Mouse (Mus musculus): ENCODE results near the gene Far2. TPM values are rescaled to one million over a fixed set of nuclear protein-coding genes. Genes with fewer than 3 reads are reported as not detected.

Far2 gene
- polyA plus RNA-seq, 1 experiment from 2014 or later, result 20.5 TPM

- Histone ChIP-seq H3K27me3 (ENCODE audit: control insufficient read depth, insufficient read depth, low read length) (no peaks in the 10 kb centered on the region), H3K4me2 (ENCODE audit: low read length) (no peak overlapping the region), H3K4me1 (ENCODE audit: control insufficient read depth, insufficient read depth, low read length) (peaks cover 7% of the 10 kb centered on the region), H3K4me3 (replicated peaks; ENCODE audit: low read depth, low read length) (no peak overlapping the region), H3K27ac (replicated peaks; ENCODE audit: low read depth, low read length) (no peak overlapping the region), H3K36me3 (ENCODE audit: control insufficient read depth, insufficient read depth, low read length) (no peaks in the 10 kb centered on the region), H3K9me3 (ENCODE audit: control insufficient read depth, low read length) (no peaks in the 10 kb centered on the region), H3K9ac (replicated peaks; ENCODE audit: low read length) (no peak overlapping the region)
- WGBS, result 90% methylated on average over 4 of the region's 4 CpGs
- no peak for ATAC-seq (ENCODE audit: low FRiP score, low TSS enrichment)
- no peak for DNase-seq
Observed at GRCm38 (mm10) chr6:148216752-148217151, 169.7 kb downstream of the Far2 start.

DNA sequence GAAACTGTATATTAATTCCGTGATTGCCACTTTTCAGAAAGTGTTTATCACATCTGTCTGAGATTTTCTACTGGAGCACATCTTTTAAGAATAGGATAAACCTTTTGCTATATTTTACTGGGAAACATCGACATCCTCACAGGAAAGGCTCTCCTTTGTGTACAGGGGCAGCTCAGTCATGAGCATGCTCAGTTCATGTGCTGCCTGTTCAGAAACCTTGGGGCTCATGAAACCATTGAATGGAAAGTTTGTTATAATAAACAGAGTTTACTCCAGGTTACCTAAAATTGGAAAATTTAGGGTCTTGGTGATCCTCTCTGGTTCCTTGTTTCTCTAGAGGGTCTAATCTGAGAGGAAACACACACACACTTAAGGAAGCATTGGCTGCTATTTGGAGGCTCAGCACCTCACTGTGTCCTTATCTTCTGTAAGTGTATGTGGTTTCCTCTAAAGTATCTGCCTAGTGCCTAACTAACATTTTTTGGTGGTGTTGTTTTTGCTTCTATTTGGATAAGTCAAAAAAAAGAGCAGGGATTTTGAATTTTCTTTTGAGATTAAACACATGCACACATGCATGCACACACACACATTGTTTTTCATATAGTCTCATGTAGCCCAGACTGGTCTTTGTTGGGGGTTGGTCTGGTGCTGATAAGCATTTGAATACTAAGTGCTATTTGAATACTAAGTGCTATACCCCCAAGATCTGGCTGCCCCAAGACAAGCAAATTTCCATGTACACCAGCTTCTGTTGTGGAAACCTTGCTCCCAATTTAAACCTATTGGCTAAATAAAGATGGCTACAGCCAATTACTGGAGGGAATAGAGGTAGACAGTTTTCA is 171.4 kb downstream of the Far2 start:
- no peaks in the 10 kb centered on the region for H3K4me1 ChIP-seq (ENCODE audit: control insufficient read depth, insufficient read depth, low read length)
- no peak overlapping the region for H3K9ac ChIP-seq (replicated peaks; ENCODE audit: low read length)
- no peak overlapping the region for H3K4me2 ChIP-seq (ENCODE audit: low read length)
- H3K36me3 ChIP-seq (ENCODE audit: control insufficient read depth, insufficient read depth, low read length), result no peaks in the 10 kb centered on the region
- H3K9me3 ChIP-seq (ENCODE audit: control insufficient read depth, low read length), result no peaks in the 10 kb centered on the region
- 91% methylated on average over 2 of the region's 2 CpGs for WGBS
- ATAC-seq (ENCODE audit: low FRiP score, low TSS enrichment) (no peak), DNase-seq (no peak)
- no peak overlapping the region for H3K27ac ChIP-seq (replicated peaks; ENCODE audit: low read depth, low read length)
- no peak overlapping the region for H3K4me3 ChIP-seq (replicated peaks; ENCODE audit: low read depth, low read length)
- H3K27me3 ChIP-seq (ENCODE audit: control insufficient read depth, insufficient read depth, low read length), result no peaks in the 10 kb centered on the region

GRCm38 (mm10) chr6:148222686-148223085 is 175.6 kb downstream of the Far2 start:
- Histone ChIP-seq H3K9ac (replicated peaks; ENCODE audit: low read length) (no peak overlapping the region), H3K4me2 (ENCODE audit: low read length) (no peak overlapping the region), H3K36me3 (ENCODE audit: control insufficient read depth, insufficient read depth, low read length) (no peaks in the 10 kb centered on the region), H3K27me3 (ENCODE audit: control insufficient read depth, insufficient read depth, low read length) (no peaks in the 10 kb centered on the region), H3K4me3 (replicated peaks; ENCODE audit: low read depth, low read length) (no peak overlapping the region), H3K4me1 (ENCODE audit: control insufficient read depth, insufficient read depth, low read length) (no peaks in the 10 kb centered on the region), H3K27ac (replicated peaks; ENCODE audit: low read depth, low read length) (no peak overlapping the region), H3K9me3 (ENCODE audit: control insufficient read depth, low read length) (no peaks in the 10 kb centered on the region)
- ATAC-seq (ENCODE audit: low FRiP score, low TSS enrichment) (no peak), DNase-seq (no peak)
- 70% methylated on average over 2 of the region's 2 CpGs for WGBS

- no peaks in the 10 kb centered on the region for H3K9me3 ChIP-seq (ENCODE audit: control insufficient read depth, low read length)
- H3K36me3 ChIP-seq (ENCODE audit: control insufficient read depth, insufficient read depth, low read length), result no peaks in the 10 kb centered on the region
- no peak overlapping the region for H3K4me3 ChIP-seq (replicated peaks; ENCODE audit: low read depth, low read length)
- no peaks in the 10 kb centered on the region for H3K4me1 ChIP-seq (ENCODE audit: control insufficient read depth, insufficient read depth, low read length)
- H3K9ac ChIP-seq (replicated peaks; ENCODE audit: low read length), result no peak overlapping the region
- no peaks in the 10 kb centered on the region for H3K27me3 ChIP-seq (ENCODE audit: control insufficient read depth, insufficient read depth, low read length)
- 71% methylated on average over 3 of the region's 3 CpGs for WGBS
- no peak overlapping the region for H3K4me2 ChIP-seq (ENCODE audit: low read length)
- no peak for DNase-seq
- ATAC-seq (ENCODE audit: low FRiP score, low TSS enrichment), result no peak
- no peak overlapping the region for H3K27ac ChIP-seq (replicated peaks; ENCODE audit: low read depth, low read length)
Observed at GRCm38 (mm10) chr6:148227542-148227941, 180.5 kb downstream of the Far2 start.

Other genes starting within 250 kb of the Far2 start
- gene Ergic2, start 165.1 kb downstream of the Far2 start, polyA plus RNA-seq (2014; fragmentation: Nextera tagmentation; extraction: Ambion mirVana), result 209 and 213 TPM in 2 replicates

Data from midbrain, embryonic 14.5 days (tissue).